Mouse (Mus musculus): ENCODE measurements around the gene Birc3. TPM values are rescaled to one million over a fixed set of nuclear protein-coding genes. Genes with fewer than 3 reads are reported as not detected.

Gene Birc3
- polyA plus RNA-seq, 1 experiment from 2014 or later = 8.6 TPM

DNA sequence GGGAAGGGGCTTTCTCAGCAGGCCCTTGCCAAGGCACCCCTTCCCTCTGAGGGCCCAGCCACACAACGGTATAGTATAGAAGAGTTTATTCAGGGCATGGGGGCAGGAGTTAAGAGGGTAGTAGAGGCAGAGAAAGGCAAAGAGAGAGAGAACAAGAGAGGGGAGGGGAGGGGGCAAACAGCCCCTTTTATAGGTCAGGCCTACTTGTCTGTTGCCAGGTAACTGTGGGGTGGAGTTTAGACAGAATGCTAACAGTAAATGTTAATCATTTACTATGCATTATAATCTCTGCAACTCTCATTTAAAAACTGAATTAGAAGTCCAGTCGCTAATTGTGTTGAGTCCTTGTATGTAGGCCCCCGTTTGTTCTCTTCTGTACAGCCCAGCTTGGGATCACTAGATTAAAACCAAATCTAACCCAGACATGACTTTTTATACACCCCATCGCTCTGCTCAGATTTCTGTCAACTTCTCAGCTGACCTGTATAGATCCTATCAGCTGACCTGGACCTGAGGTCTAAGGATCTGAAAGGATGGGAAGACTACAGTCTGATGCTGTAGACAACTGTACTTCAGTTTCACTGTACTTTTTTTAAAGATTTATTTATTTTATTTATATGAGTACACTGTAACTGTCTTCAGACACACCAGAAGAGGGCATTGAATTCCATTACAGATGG, 27.6 kb downstream of the Birc3 start:
- no peak overlapping the region for H3K4me3 ChIP-seq (ENCODE audit: low read depth, low read length)

DNA sequence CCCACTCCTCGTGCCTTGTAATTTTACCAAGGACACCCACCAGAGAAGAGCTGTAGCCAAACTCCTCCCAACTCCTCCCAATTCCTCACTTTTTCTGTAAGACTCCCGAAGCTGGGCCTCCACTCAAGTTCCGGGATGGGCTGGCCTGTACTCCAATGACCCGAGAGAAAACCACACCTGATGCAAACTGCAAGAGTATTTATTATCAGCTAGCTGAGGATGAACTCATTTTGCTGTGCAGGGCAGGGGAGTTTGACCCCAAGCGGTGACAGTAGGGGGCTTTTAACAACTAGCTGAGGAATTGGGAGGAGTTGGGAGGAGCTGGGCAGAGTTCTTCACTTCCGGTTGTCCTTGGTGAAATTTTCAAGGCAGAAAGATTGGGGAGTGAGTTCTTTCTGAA, 31.8 kb downstream of the Birc3 start:
- H3K36me3 ChIP-seq (ENCODE audit: control insufficient read depth, insufficient read depth) = no peaks in the 10 kb centered on the region
- no peaks in the 10 kb centered on the region for H3K9me3 ChIP-seq (ENCODE audit: control insufficient read depth)
- no peak overlapping the region for H3K4me2 ChIP-seq (replicated peaks; ENCODE audit: low read depth)
- TF ChIP-seq CTCF (IDR thresholded peaks at IDR 0.05; ENCODE audit: low read depth) = no peak
- no peaks in the 10 kb centered on the region for H3K4me1 ChIP-seq (replicated peaks; ENCODE audit: control insufficient read depth, insufficient read depth, low read length)
- 71% methylated on average over 6 of the region's 6 CpGs for WGBS
- no peak for ATAC-seq
- H3K4me3 ChIP-seq (ENCODE audit: low read depth, low read length) = no peak overlapping the region
- H3K27ac ChIP-seq (ENCODE audit: low read depth, low read length) = no peak overlapping the region
- no peaks in the 10 kb centered on the region for H3K27me3 ChIP-seq (replicated peaks; ENCODE audit: control insufficient read depth, insufficient read depth, low read length)
- H3K9ac ChIP-seq (ENCODE audit: low read depth, low read length) = no peak overlapping the region

More for the DNA sequence above, 27.6 kb downstream of the Birc3 start:
- Histone ChIP-seq H3K4me2 (replicated peaks; ENCODE audit: low read depth) (no peak overlapping the region; the same call in 1 of the 2 replicates), H3K9me3 (ENCODE audit: control insufficient read depth) (no peaks in the 10 kb centered on the region), H3K4me1 (replicated peaks; ENCODE audit: control insufficient read depth, insufficient read depth, low read length) (no peaks in the 10 kb centered on the region), H3K9ac (ENCODE audit: low read depth, low read length) (no peak overlapping the region), H3K27ac (ENCODE audit: low read depth, low read length) (no peak overlapping the region), H3K27me3 (replicated peaks; ENCODE audit: control insufficient read depth, insufficient read depth, low read length) (no peaks in the 10 kb centered on the region), H3K36me3 (ENCODE audit: control insufficient read depth, insufficient read depth) (peaks cover 24% of the 10 kb centered on the region)
- peak; percentile 48; the same call in 1 of the 2 replicates for ATAC-seq
- TF ChIP-seq CTCF (IDR thresholded peaks at IDR 0.05; ENCODE audit: low read depth) = no peak
- WGBS = 31% methylated on average over 4 of the region's 4 CpGs

- Histone ChIP-seq H3K27me3 (replicated peaks; ENCODE audit: control insufficient read depth, insufficient read depth, low read length) (no peaks in the 10 kb centered on the region), H3K36me3 (ENCODE audit: control insufficient read depth, insufficient read depth) (peaks cover 11% of the 10 kb centered on the region; the same call in 1 of the 2 replicates), H3K4me2 (replicated peaks; ENCODE audit: low read depth) (peak overlapping the region; percentile 67), H3K27ac (ENCODE audit: low read depth, low read length) (peak overlapping the region; percentile 92), H3K4me3 (ENCODE audit: low read depth, low read length) (peak overlapping the region; percentile 73), H3K9me3 (ENCODE audit: control insufficient read depth) (no peaks in the 10 kb centered on the region), H3K4me1 (replicated peaks; ENCODE audit: control insufficient read depth, insufficient read depth, low read length) (no peaks in the 10 kb centered on the region; the same call in 1 of the 2 replicates), H3K9ac (ENCODE audit: low read depth, low read length) (peak overlapping the region; percentile 83)
- WGBS = 11% methylated on average over 14 of the region's 14 CpGs
- no peak for TF ChIP-seq CTCF (IDR thresholded peaks at IDR 0.05; ENCODE audit: low read depth)
- ATAC-seq = no peak
Measured at GRCm38 (mm10) chr9:7837806-7838440, 35.1 kb downstream of the Birc3 start.

DNA sequence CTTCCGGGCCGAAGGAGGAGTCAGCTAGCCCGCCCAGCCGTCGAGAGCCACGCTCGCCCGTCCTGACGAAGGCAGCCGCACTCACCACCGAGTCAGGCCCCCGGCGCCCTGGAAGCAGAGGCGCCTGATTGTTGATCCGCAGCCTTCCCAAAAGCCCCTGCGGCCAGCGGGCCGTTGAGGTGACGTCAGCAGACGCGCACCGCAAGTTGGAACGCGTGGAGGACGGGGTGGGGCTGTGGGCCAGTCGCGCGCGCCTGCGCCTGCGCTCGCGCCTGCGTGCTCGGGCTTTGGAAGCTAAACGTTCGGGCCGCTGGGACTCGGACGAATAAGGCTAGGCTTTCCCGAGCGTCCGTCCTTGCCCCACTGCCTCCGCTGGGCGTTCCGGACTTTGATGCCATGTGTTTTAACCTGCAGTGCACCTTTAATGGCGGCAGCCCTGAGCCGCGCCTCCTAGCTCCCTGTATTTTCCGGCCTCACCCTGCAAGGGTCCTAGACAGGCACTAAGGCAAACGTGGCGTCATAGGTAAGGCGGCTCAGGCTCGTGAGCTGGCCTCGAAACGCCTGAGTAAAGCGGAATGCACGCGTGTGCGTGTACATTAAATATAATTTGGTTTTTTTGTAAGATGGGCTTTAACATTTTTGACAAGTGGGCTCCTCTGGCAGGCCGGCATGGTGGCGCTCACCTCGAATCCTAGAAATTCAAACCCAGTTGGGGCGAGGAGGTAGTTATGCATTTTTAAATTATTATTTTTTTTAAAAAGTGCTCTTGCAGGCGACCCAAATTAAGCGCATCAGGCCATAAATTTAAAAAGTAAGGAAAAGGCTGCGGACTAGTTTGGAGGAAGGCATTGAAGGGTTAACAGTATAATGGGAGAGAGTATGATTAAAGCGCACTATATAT, 35.8 kb downstream of the Birc3 start, which contains the start of gene Birc2:
Birc2 (minus strand) TSS at position 160 of the 901 bp plus-strand sequence.
- WGBS = 0% methylated on average over 68 of the region's 68 CpGs
- Histone ChIP-seq H3K4me1 (replicated peaks; ENCODE audit: control insufficient read depth, insufficient read depth, low read length) (no peaks in the 10 kb centered on the region; the same call in 1 of the 2 replicates), H3K9ac (ENCODE audit: low read depth, low read length) (peak within 1 kb of the TSS; percentile 83), H3K27me3 (replicated peaks; ENCODE audit: control insufficient read depth, insufficient read depth, low read length) (no peaks in the 10 kb centered on the region), H3K4me2 (replicated peaks; ENCODE audit: low read depth) (peak within 1 kb of the TSS; percentile 67), H3K9me3 (ENCODE audit: control insufficient read depth) (no peaks in the 10 kb centered on the region), H3K4me3 (ENCODE audit: low read depth, low read length) (peak within 1 kb of the TSS; percentile 73), H3K36me3 (ENCODE audit: control insufficient read depth, insufficient read depth) (peaks cover 11% of the 10 kb centered on the region; the same call in 1 of the 2 replicates), H3K27ac (ENCODE audit: low read depth, low read length) (peak within 1 kb of the TSS; percentile 92)
- TF ChIP-seq CTCF (IDR thresholded peaks at IDR 0.05; ENCODE audit: low read depth) = no peak; the same call in 1 of the 2 replicates
- ATAC-seq = peak; percentile 97

- no peak for TF ChIP-seq CTCF (IDR thresholded peaks at IDR 0.05; ENCODE audit: low read depth)
- no peaks in the 10 kb centered on the region for H3K9me3 ChIP-seq (ENCODE audit: control insufficient read depth)
- peak overlapping the region; percentile 83 for H3K9ac ChIP-seq (ENCODE audit: low read depth, low read length)
- ATAC-seq = no peak; the same call in 1 of the 2 replicates
- peaks cover 11% of the 10 kb centered on the region; the same call in 1 of the 2 replicates for H3K36me3 ChIP-seq (ENCODE audit: control insufficient read depth, insufficient read depth)
- peak overlapping the region; percentile 73 for H3K4me3 ChIP-seq (ENCODE audit: low read depth, low read length)
- H3K4me1 ChIP-seq (replicated peaks; ENCODE audit: control insufficient read depth, insufficient read depth, low read length) = no peaks in the 10 kb centered on the region; the same call in 1 of the 2 replicates
- H3K27me3 ChIP-seq (replicated peaks; ENCODE audit: control insufficient read depth, insufficient read depth, low read length) = no peaks in the 10 kb centered on the region
- peak overlapping the region; percentile 92 for H3K27ac ChIP-seq (ENCODE audit: low read depth, low read length)
- WGBS = under 1% methylated on average over 16 of the region's 16 CpGs
- H3K4me2 ChIP-seq (replicated peaks; ENCODE audit: low read depth) = peak overlapping the region; percentile 67
Measured at GRCm38 (mm10) chr9:7836331-7836730, 36.7 kb downstream of the Birc3 start.
